Comparison of ENCODE assay signal across 9 mouse cellular contexts in the genomic region with DNA sequence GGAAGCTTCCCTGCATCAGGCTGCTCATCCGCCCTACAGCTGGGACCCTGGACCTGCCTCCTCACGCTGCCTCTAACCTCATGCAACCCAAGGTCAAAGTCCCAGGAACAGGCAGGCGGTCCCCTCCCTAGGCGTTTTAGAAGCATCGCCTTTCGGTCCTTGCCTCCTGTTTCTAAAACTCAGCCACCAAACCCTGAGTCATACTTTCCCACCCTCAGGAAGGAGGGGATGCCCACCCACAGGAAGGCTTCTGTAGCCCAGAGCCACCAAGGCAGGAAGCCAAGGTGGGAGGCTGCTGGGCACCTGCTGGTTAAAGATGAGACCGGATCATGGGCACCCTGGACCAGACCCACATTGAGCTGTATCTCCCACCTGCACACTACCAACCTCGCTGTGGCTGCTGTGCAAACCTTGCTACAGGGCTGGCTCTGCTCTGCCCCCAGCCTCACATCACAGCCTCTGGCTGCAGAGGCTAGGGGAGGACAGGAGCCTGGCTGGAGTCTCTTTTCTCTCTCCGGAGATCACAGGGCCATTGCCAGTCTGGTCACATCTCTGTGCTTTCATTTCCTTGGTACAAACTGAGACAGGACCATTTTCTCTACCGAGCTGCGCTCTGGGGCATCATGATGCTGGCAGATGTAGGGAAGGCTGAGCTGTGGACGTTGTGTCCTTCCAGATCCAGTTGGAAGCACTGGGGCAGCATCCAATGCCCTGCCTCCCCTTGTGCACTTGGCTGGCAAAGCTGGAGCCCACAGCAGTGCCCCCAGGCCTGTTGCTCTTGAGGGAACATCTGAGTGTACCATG.
DNase-seq lines count a peak whose midpoint lies in the region; ATAC-seq and TF ChIP-seq lines count a peak whose summit lies in the region.
"Had no signal": no experiment of that assay in that cellular context is flagged by ENCODE, and none has a peak within 500 bp of the region (broad histone marks: within the 10 kb centered on the region; RNA-seq: fewer than 3 reads in every experiment).

No protein-coding gene starts in this region.

- in situ Hi-C loops in ES-E14 (cut with MboI; ENCODE audit: low sequenced_read_pairs in 2 of 2, unreplicated experiment in 2 of 2), result no loop called here

- DNase-seq in heart, adult 2 months, result peak in 1 of 2 experiments; percentile 49
- no peak for DNase-seq in heart, postnatal 36 days
- DNase-seq in ES-E14 (ENCODE audit: low read depth, low spot score), result no peak
- peak; percentile 64 to 88 for DNase-seq in left cerebral cortex, postnatal 25 days (ENCODE audit: low spot score in 2 of 2)
- no peak for DNase-seq in ovary, postnatal 36 days (ENCODE audit: low spot score)

- peak overlapping the region; percentile 89 for H3K27ac ChIP-seq in heart, adult 2 months
- H3K27ac ChIP-seq in ES-E14 (ENCODE audit: insufficient read depth, low read depth, low read length, poor library complexity, severe bottlenecking), result no peak overlapping the region
- peak overlapping the region; percentile 86 for H3K27ac ChIP-seq in heart, embryonic 15.5 days
- H3K27ac ChIP-seq in olfactory bulb, adult 2 months (ENCODE audit: insufficient read depth, low read depth, low read length), result peak overlapping the region; percentile 92

- intact Hi-C loops in heart, adult 2 months (cut with DNase I), result loop anchor here (2.0 kb wide), 1 partner anchor 19 kb away; no protein-coding TSS in a partner anchor
- intact Hi-C loops in heart, postnatal 36 days (cut with DNase I), result no loop called here
- intact Hi-C loops in left cerebral cortex, postnatal 25 days (cut with DNase I), result loop anchor here (1.0 to 2.0 kb wide), 3 partner anchors 15 to 61 kb away; partner anchors contain the start of gene Pitpnm2

- no peaks in the 10 kb centered on the region for H3K27me3 ChIP-seq in heart, adult 2 months (ENCODE audit: control insufficient read depth, insufficient read depth, low read length)
- H3K27me3 ChIP-seq in heart, embryonic 15.5 days, result no peaks in the 10 kb centered on the region

- peak overlapping the region; percentile 60 for H3K4me2 ChIP-seq in heart, embryonic 15.5 days

- 27% methylated on average over 12 of the region's 12 CpGs for WGBS in heart, adult 2 months
- WGBS in heart, embryonic 15.5 days, result 51% methylated on average over 12 of the region's 12 CpGs
- WGBS in olfactory bulb, adult 2 months, result 14% methylated on average over 12 of the region's 12 CpGs

- TF ChIP-seq EP300 in heart, adult 2 months (IDR thresholded peaks at IDR 0.05; ENCODE audit: insufficient read depth, low read depth, low read length), result no peak

- peaks cover 6% of the 10 kb centered on the region; the same call in 1 of the 2 replicates for H3K36me3 ChIP-seq in heart, adult 2 months (ENCODE audit: control insufficient read depth, insufficient read depth, low read length)
- H3K36me3 ChIP-seq in ES-E14 (ENCODE audit: control insufficient read depth, insufficient read depth, low read length, poor library complexity, severe bottlenecking), result no peaks in the 10 kb centered on the region
- H3K36me3 ChIP-seq in heart, embryonic 15.5 days, result no peaks in the 10 kb centered on the region

- H3K9me3 ChIP-seq in ES-E14 (ENCODE audit: control insufficient read depth, insufficient read depth, low read depth, low read length), result no peaks in the 10 kb centered on the region
- H3K9me3 ChIP-seq in heart, embryonic 15.5 days (replicated peaks), result no peaks in the 10 kb centered on the region
- H3K9me3 ChIP-seq: G1E had no signal

- H3K9ac ChIP-seq in heart, adult 2 months (ENCODE audit: low read depth, low read length), result peak overlapping the region; percentile 61
- H3K9ac ChIP-seq in ES-E14 (ENCODE audit: insufficient read depth, low read depth, low read length, poor library complexity, severe bottlenecking), result peak overlapping the region; percentile 37; the same call in 1 of the 2 replicates
- peak overlapping the region; percentile 53; the same call in 1 of the 2 replicates for H3K9ac ChIP-seq in heart, embryonic 15.5 days

- no peak for TF ChIP-seq POLR2A in heart, adult 2 months (IDR thresholded peaks at IDR 0.05; ENCODE audit: insufficient read depth, low read depth, low read length)
- no peak for TF ChIP-seq POLR2A in olfactory bulb, adult 2 months (IDR thresholded peaks at IDR 0.05; ENCODE audit: insufficient read depth, low read depth, low read length)

- ATAC-seq in heart, embryonic 15.5 days (replicated peaks; ENCODE audit: insufficient number of reproducible peaks, insufficient read depth, low FRiP score, low read depth), result no peak
- ATAC-seq in granulocyte monocyte progenitor cell, adult 5-6 weeks (replicated peaks; ENCODE audit: poor library complexity, severe bottlenecking), result no peak

- peak overlapping the region; percentile 33 for H3K4me3 ChIP-seq in heart, adult 2 months
- H3K4me3 ChIP-seq in ES-E14 (ENCODE audit: insufficient read depth in 1 of 2, low read depth in 1 of 2, low read length in 2 of 2, poor library complexity in 1 of 2, severe bottlenecking in 1 of 2), result peak overlapping the region; percentile 27 to 52; a peak in 3 of 4 replicates
- H3K4me3 ChIP-seq in heart, embryonic 15.5 days, result peak overlapping the region; percentile 29
- peak overlapping the region; percentile 67 for H3K4me3 ChIP-seq in olfactory bulb, adult 2 months (ENCODE audit: insufficient read depth, low read depth, low read length)

- no peak for TF ChIP-seq CTCF in heart, adult 2 months (IDR thresholded peaks at IDR 0.05)
- TF ChIP-seq CTCF in olfactory bulb, adult 2 months (IDR thresholded peaks at IDR 0.05; ENCODE audit: insufficient read depth, low read depth, low read length), result no peak

- H3K79me2 ChIP-seq in heart, adult 2 months (replicated peaks; ENCODE audit: control insufficient read depth, insufficient read depth, low read length), result peaks cover 6% of the 10 kb centered on the region

- H3K4me1 ChIP-seq in heart, adult 2 months (ENCODE audit: control insufficient read depth, insufficient read depth, low read length), result peaks cover 50% of the 10 kb centered on the region
- H3K4me1 ChIP-seq in ES-E14 (ENCODE audit: control insufficient read depth in 2 of 2, insufficient read depth in 2 of 2, low read length in 2 of 2, poor library complexity in 1 of 2), result peaks cover 2 to 13% of the 10 kb centered on the region in 2 experiments; a peak in 1 of 4 replicates
- H3K4me1 ChIP-seq in heart, embryonic 15.5 days (replicated peaks), result peaks cover 91% of the 10 kb centered on the region
- H3K4me1 ChIP-seq in olfactory bulb, adult 2 months (ENCODE audit: control insufficient read depth, insufficient read depth, low read length), result peaks cover 50% of the 10 kb centered on the region

TF ChIP-seq in ES-E14, 5 proteins besides CTCF, POLR2A, EP300 and RAD21:
- TF ChIP-seq CHD2 (IDR thresholded peaks at IDR 0.05; ENCODE audit: low read depth, low read length), result no peak
- no peak for TF ChIP-seq ZNF384 (IDR thresholded peaks at IDR 0.05; ENCODE audit: low read depth, low read length)
- TF ChIP-seq ZC3H11A (IDR thresholded peaks at IDR 0.05; ENCODE audit: borderline replicate concordance, low read depth, low read length), result no peak
- TF ChIP-seq HCFC1 (IDR thresholded peaks at IDR 0.05; ENCODE audit: borderline replicate concordance, insufficient read depth, low read length), result no peak
- TF ChIP-seq MAFK (IDR thresholded peaks at IDR 0.05; ENCODE audit: insufficient read depth, low read depth, low read length), result no peak

Comparison
In these comparisons a context has a peak if more than half of its experiments do, and no peak if none do; other contexts are left out.
1. DNase-seq: peak in left cerebral cortex, postnatal 25 days (2 of 2); none in heart, postnatal 36 days (0 of 2), ES-E14 (single experiment) and ovary, postnatal 36 days (single experiment).
2. Peak in every context shown above with its lines, with median percentiles within 50 percentile points of each other: H3K4me3 ChIP-seq and H3K9ac ChIP-seq.